Mouse (Mus musculus) liver, postnatal 0 days (tissue): ENCODE data around the gene Wdr12.

ENCODE experiments used
- CTCF ChIP-seq: sonication (generic); IDR thresholded peaks from 2 replicates; pipeline ENCODE4 v1.5.1; 2016; ENCODE audit warnings: antibody characterized with exemption, low read depth
- EP300 ChIP-seq: IDR thresholded peaks from 2 replicates; pipeline ENCODE4 v1.6.1; 2016; ENCODE audit warnings: antibody characterized with exemption, low read depth, mild to moderate bottlenecking

- TF ChIP-seq EP300 (no peak), CTCF (no peak)
Measured at GRCm38 (mm10) chr1:60097277-60098023, 995 bp downstream of the Wdr12 start.
